Mouse (Mus musculus) large intestine, adult 2 months (tissue): ENCODE data around the gene Asphd2. TPM values are rescaled to one million over a fixed set of nuclear protein-coding genes. Genes with fewer than 3 reads are reported as not detected.

Experiments
- DNase-seq: peaks from one replicate; pipeline ENCODE4 v3.0.0-alpha.2; 2012; ENCODE audit warnings: low read depth, low spot score
- WGBS: fragments of 180-500 bp; shearing (Covaris S2); methylation state at CpG from one replicate; pipeline ENCODE4 v1.1.7; 2018; 5-methylcytosine and 5-hydroxymethylcytosine counted together
- polyA plus RNA-seq: library from polyadenylated mRNA; depleted of rRNA; stranded (reverse); fragments of >200 nt; gene quantifications from 2 replicates; pipeline ENCODE4 v1.2.3, GENCODE M21; 2012

Gene Asphd2
- polyA plus RNA-seq, 1 experiment = 2.7 TPM

- WGBS = 15% methylated on average over 18 of the region's 18 CpGs
- DNase-seq = no peak
Observed at GRCm38 (mm10) chr5:112393741-112394414, 788 bp downstream of the Asphd2 start.

- 63% methylated on average over 27 of the region's 27 CpGs for WGBS
- DNase-seq = no peak
Observed at GRCm38 (mm10) chr5:112391676-112392323, 2.9 kb downstream of the Asphd2 start.

- DNase-seq = no peak
- 48% methylated on average over 16 of the region's 16 CpGs for WGBS
Observed at GRCm38 (mm10) chr5:112391002-112391401, 3.7 kb downstream of the Asphd2 start.

GRCm38 (mm10) chr5:112389352-112389751 is 5.3 kb downstream of the Asphd2 start:
- WGBS = 77% methylated on average over 9 of the region's 9 CpGs
- DNase-seq = no peak

GRCm38 (mm10) chr5:112385973-112386372 is 8.7 kb downstream of the Asphd2 start:
- no peak for DNase-seq
- WGBS = 50% methylated on average over 2 of the region's 2 CpGs

- no peak for DNase-seq
- WGBS = 85% methylated on average over 13 of the region's 13 CpGs
Observed at GRCm38 (mm10) chr5:112384805-112385472, 9.7 kb downstream of the Asphd2 start.

- 33% methylated on average over 17 of the region's 17 CpGs for WGBS
- DNase-seq = no peak
Observed at GRCm38 (mm10) chr5:112382641-112383330, 11.9 kb downstream of the Asphd2 start.

GRCm38 (mm10) chr5:112382042-112382441 is 12.6 kb downstream of the Asphd2 start:
- no peak for DNase-seq
- 67% methylated on average over 9 of the region's 9 CpGs for WGBS

- DNase-seq = no peak
- 79% methylated on average over 11 of the region's 11 CpGs for WGBS
Observed at GRCm38 (mm10) chr5:112381154-112381553, 13.5 kb downstream of the Asphd2 start.

GRCm38 (mm10) chr5:112378716-112379115 is 15.9 kb downstream of the Asphd2 start:
- DNase-seq = no peak
- WGBS = 77% methylated on average over 6 of the region's 6 CpGs

GRCm38 (mm10) chr5:112377380-112377779 is 17.3 kb downstream of the Asphd2 start:
- WGBS = 96% methylated on average over 1 of the region's 1 CpGs
- DNase-seq = no peak

- WGBS = 94% methylated on average over 4 of the region's 4 CpGs
- no peak for DNase-seq
Observed at GRCm38 (mm10) chr5:112376111-112376510, 18.6 kb downstream of the Asphd2 start.

GRCm38 (mm10) chr5:112371933-112372332 is 22.7 kb downstream of the Asphd2 start:
- 87% methylated on average over 7 of the region's 7 CpGs for WGBS
- no peak for DNase-seq

- 91% methylated on average over 12 of the region's 12 CpGs for WGBS
- no peak for DNase-seq
Observed at GRCm38 (mm10) chr5:112370236-112370813, 24.3 kb downstream of the Asphd2 start.

GRCm38 (mm10) chr5:112369326-112369725 is 25.3 kb downstream of the Asphd2 start:
- WGBS = 89% methylated on average over 13 of the region's 13 CpGs
- DNase-seq = no peak

GRCm38 (mm10) chr5:112368666-112369065 is 26.0 kb downstream of the Asphd2 start:
- no peak for DNase-seq
- 89% methylated on average over 10 of the region's 10 CpGs for WGBS

- 85% methylated on average over 12 of the region's 12 CpGs for WGBS
- no peak for DNase-seq
Observed at GRCm38 (mm10) chr5:112367929-112368328, 26.7 kb downstream of the Asphd2 start.

GRCm38 (mm10) chr5:112367338-112367737 is 27.3 kb downstream of the Asphd2 start:
- no peak for DNase-seq
- 86% methylated on average over 4 of the region's 4 CpGs for WGBS

- 94% methylated on average over 6 of the region's 6 CpGs for WGBS
- no peak for DNase-seq
Observed at GRCm38 (mm10) chr5:112366879-112367278, 27.8 kb downstream of the Asphd2 start.
